Comparison of ENCODE assay signal across 20 mouse cellular contexts in genomic region chr6:52238155-52238545, GRCm38 (mm10). TPM values are rescaled to one million over a fixed set of nuclear protein-coding genes. Genes with fewer than 3 reads are reported as not detected.
DNase-seq lines count a peak whose midpoint lies in the region; ATAC-seq and TF ChIP-seq lines count a peak whose summit lies in the region.
"Had no signal": no experiment of that assay in that cellular context is flagged by ENCODE, and none has a peak within 500 bp of the region (broad histone marks: within the 10 kb centered on the region; RNA-seq: fewer than 3 reads in every experiment).

No protein-coding gene starts in this region.

- H3K36me3 ChIP-seq in kidney, adult 2 months (ENCODE audit: control insufficient read depth, insufficient read depth, low read length) = no peaks in the 10 kb centered on the region
- H3K36me3 ChIP-seq in intestine, postnatal 0 days (ENCODE audit: control insufficient read depth, insufficient read depth) = no peaks in the 10 kb centered on the region
- no peaks in the 10 kb centered on the region for H3K36me3 ChIP-seq in neural tube, embryonic 15.5 days
- H3K36me3 ChIP-seq: liver, embryonic 13.5 days; midbrain, embryonic 10.5 days had no signal

- TF ChIP-seq POLR2A in kidney, adult 2 months (IDR thresholded peaks at IDR 0.05; ENCODE audit: low read depth, low read length) = no peak

- peak overlapping the region; percentile 29 for H3K27ac ChIP-seq in kidney, adult 2 months (ENCODE audit: insufficient read depth, low read depth, low read length)
- H3K27ac ChIP-seq in intestine, postnatal 0 days (ENCODE audit: low read depth, low read length) = no peak overlapping the region
- peak overlapping the region; percentile 69 for H3K27ac ChIP-seq in neural tube, embryonic 15.5 days (replicated peaks)
- H3K27ac ChIP-seq: forebrain, embryonic 13.5 days; liver, embryonic 13.5 days; midbrain, embryonic 10.5 days had no signal

- H3K4me3 ChIP-seq in kidney, adult 2 months (ENCODE audit: insufficient read depth, low read depth, low read length) = peak overlapping the region; percentile 31
- no peak overlapping the region for H3K4me3 ChIP-seq in intestine, postnatal 0 days (ENCODE audit: low read depth, low read length)
- peak overlapping the region; percentile 57 for H3K4me3 ChIP-seq in neural tube, embryonic 15.5 days (replicated peaks)
- H3K4me3 ChIP-seq: forebrain, embryonic 13.5 days; liver, embryonic 13.5 days; midbrain, embryonic 10.5 days had no signal

- no peak overlapping the region for H3K9ac ChIP-seq in intestine, postnatal 0 days (ENCODE audit: low read depth, low read length)
- peak overlapping the region; percentile 31 for H3K9ac ChIP-seq in neural tube, embryonic 15.5 days (replicated peaks)
- H3K9ac ChIP-seq: forebrain, embryonic 13.5 days; liver, embryonic 13.5 days had no signal

- 0 out of 2 replicates have a peak overlapping the region, but pooled peaks have one; percentile 9 for H3K4me2 ChIP-seq in intestine, postnatal 0 days (replicated peaks; ENCODE audit: low read depth)
- H3K4me2 ChIP-seq in neural tube, embryonic 15.5 days = peak overlapping the region; percentile 57
- H3K4me2 ChIP-seq: forebrain, embryonic 13.5 days; liver, embryonic 13.5 days had no signal

- H3K9me3 ChIP-seq in intestine, postnatal 0 days (ENCODE audit: control insufficient read depth) = no peaks in the 10 kb centered on the region
- H3K9me3 ChIP-seq in neural tube, embryonic 15.5 days (replicated peaks) = no peaks in the 10 kb centered on the region
- H3K9me3 ChIP-seq: forebrain, embryonic 13.5 days; liver, embryonic 13.5 days; midbrain, embryonic 10.5 days had no signal

- ATAC-seq in intestine, postnatal 0 days = no peak
- ATAC-seq in neural tube, embryonic 15.5 days (ENCODE audit: low FRiP score) = no peak
- ATAC-seq: forebrain, embryonic 13.5 days; Patski had no signal

- no peaks in the 10 kb centered on the region for H3K27me3 ChIP-seq in kidney, adult 2 months (replicated peaks; ENCODE audit: control insufficient read depth, insufficient read depth, low read length)
- peaks cover 100% of the 10 kb centered on the region for H3K27me3 ChIP-seq in intestine, postnatal 0 days (replicated peaks; ENCODE audit: control insufficient read depth, insufficient read depth, low read length)
- peaks cover 37% of the 10 kb centered on the region for H3K27me3 ChIP-seq in neural tube, embryonic 15.5 days (replicated peaks)
- H3K27me3 ChIP-seq: Patski had no signal

- 14% methylated on average over 7 of the region's 7 CpGs for WGBS in kidney, adult 2 months
- WGBS in intestine, postnatal 0 days = 5% methylated on average over 7 of the region's 7 CpGs
- 4% methylated on average over 7 of the region's 7 CpGs for WGBS in neural tube, embryonic 15.5 days

- peaks cover 30% of the 10 kb centered on the region for H3K4me1 ChIP-seq in kidney, adult 2 months (ENCODE audit: control insufficient read depth, insufficient read depth, low read length)
- no peaks in the 10 kb centered on the region for H3K4me1 ChIP-seq in intestine, postnatal 0 days (replicated peaks; ENCODE audit: control insufficient read depth, insufficient read depth, low read length)
- H3K4me1 ChIP-seq in neural tube, embryonic 15.5 days = peaks cover 35% of the 10 kb centered on the region
- H3K4me1 ChIP-seq: liver, embryonic 13.5 days had no signal

- DNase-seq in kidney, adult 2 months = peak; percentile 49
- DNase-seq in kidney, postnatal 36 days = no peak
- DNase-seq in kidney, postnatal 4 days = peak; percentile 39 to 52
- no peak for DNase-seq in layer of hippocampus, postnatal 14 days (ENCODE audit: low spot score in 2 of 2)
- DNase-seq in cerebellum, adult 9-11 months = no peak
- DNase-seq: cerebellum, adult 8-10 months; layer of hippocampus, postnatal 36 days; liver, embryonic 13.5 days; lung, postnatal 10 days; thymus, postnatal 14 days had no signal

- TF ChIP-seq CTCF in kidney, adult 2 months (conservative IDR thresholded peaks at IDR 0.05; ENCODE audit: insufficient read depth, insufficient read length, low read depth, low read length) = no peak
- TF ChIP-seq CTCF in intestine, postnatal 0 days (IDR thresholded peaks at IDR 0.05; ENCODE audit: low read depth) = no peak

RNA-seq across cellular contexts. Expression of gene Hoxa10, which starts 2.5 kb away (rescaled TPM):
- polyA plus RNA-seq in kidney, adult 2 months (2012; rRNA removed) = 34.0 and 34.4 TPM in 2 replicates
- 0.17 and 7.8 TPM in 2 replicates for polyA plus RNA-seq in intestine, postnatal 0 days (2015; fragmentation: Nextera tagmentation; extraction: Ambion mirVana)
- 48.9 and 69.7 TPM in 2 replicates for polyA plus RNA-seq in neural tube, embryonic 15.5 days (2015; fragmentation: Nextera tagmentation; extraction: Ambion mirVana)
- not detected for total RNA-seq in layer of hippocampus, postnatal 14 days (2021)
- total RNA-seq: layer of hippocampus, postnatal 36 days; neutrophil, adult 5-6 weeks had no signal
- polyA plus RNA-seq: embryonic facial prominence, embryonic 11.5 days; heart, postnatal 0 days had no signal

RNA-seq across cellular contexts. Expression of gene Hoxa9, which starts 7.3 kb away (rescaled TPM):
- polyA plus RNA-seq in kidney, adult 2 months (2012; rRNA removed) = 36.0 and 63.1 TPM in 2 replicates
- 1.1 and 3.0 TPM in 2 replicates for polyA plus RNA-seq in intestine, postnatal 0 days (2015; fragmentation: Nextera tagmentation; extraction: Ambion mirVana)
- 64.3 and 77.5 TPM in 2 replicates for polyA plus RNA-seq in neural tube, embryonic 15.5 days (2015; fragmentation: Nextera tagmentation; extraction: Ambion mirVana)
- not detected for total RNA-seq in layer of hippocampus, postnatal 14 days (2021)
- total RNA-seq: layer of hippocampus, postnatal 36 days; neutrophil, adult 5-6 weeks had no signal
- polyA plus RNA-seq: brain, embryonic 14.5 days; forebrain, embryonic 13.5 days; heart, postnatal 0 days; midbrain, embryonic 10.5 days had no signal

RNA-seq across cellular contexts. Expression of gene Hoxa11, which starts 7.5 kb away (rescaled TPM):
- 3.7 TPM in 2 replicates for polyA plus RNA-seq in kidney, adult 2 months (2012; rRNA removed)
- polyA plus RNA-seq in intestine, postnatal 0 days (2015; fragmentation: Nextera tagmentation; extraction: Ambion mirVana) = 1.1 TPM in 1 of 2 replicates, not detected in the other
- 4.3 and 9.6 TPM in 2 replicates for polyA plus RNA-seq in neural tube, embryonic 15.5 days (2015; fragmentation: Nextera tagmentation; extraction: Ambion mirVana)
- not detected for total RNA-seq in layer of hippocampus, postnatal 14 days (2021)
- total RNA-seq: adrenal gland, adult 18-20 months; layer of hippocampus, postnatal 36 days; neutrophil, adult 5-6 weeks had no signal
- polyA plus RNA-seq: brain, embryonic 14.5 days; embryonic facial prominence, embryonic 11.5 days; heart, postnatal 0 days; liver, embryonic 13.5 days; midbrain, embryonic 10.5 days had no signal

RNA-seq across cellular contexts. Expression of gene Hoxa7, which starts 16.5 kb away (rescaled TPM):
- 44.1 and 45.9 TPM in 2 replicates for polyA plus RNA-seq in kidney, adult 2 months (2012; rRNA removed)
- 5.6 and 6.2 TPM in 2 replicates for polyA plus RNA-seq in intestine, postnatal 0 days (2015; fragmentation: Nextera tagmentation; extraction: Ambion mirVana)
- polyA plus RNA-seq in neural tube, embryonic 15.5 days (2015; fragmentation: Nextera tagmentation; extraction: Ambion mirVana) = 86.8 and 109 TPM in 2 replicates
- under 1 TPM; 0.16 to 0.45 TPM for total RNA-seq in layer of hippocampus, postnatal 14 days (2021)
- total RNA-seq: layer of hippocampus, postnatal 36 days; neutrophil, adult 5-6 weeks had no signal
- polyA plus RNA-seq: forebrain, embryonic 13.5 days; midbrain, embryonic 10.5 days had no signal

RNA-seq across cellular contexts. Expression of gene Hoxa13, which starts 22.5 kb away (rescaled TPM):
- not detected in 2 replicates for polyA plus RNA-seq in kidney, adult 2 months (2012; rRNA removed)
- polyA plus RNA-seq in intestine, postnatal 0 days (2015; fragmentation: Nextera tagmentation; extraction: Ambion mirVana) = not detected in 2 replicates
- 0.08 and 0.26 TPM in 2 replicates for polyA plus RNA-seq in neural tube, embryonic 15.5 days (2015; fragmentation: Nextera tagmentation; extraction: Ambion mirVana)
- total RNA-seq in layer of hippocampus, postnatal 14 days (2021) = not detected
- total RNA-seq: adrenal gland, adult 18-20 months; layer of hippocampus, postnatal 36 days; neutrophil, adult 5-6 weeks had no signal
- polyA plus RNA-seq: brain, embryonic 14.5 days; embryonic facial prominence, embryonic 11.5 days; forebrain, embryonic 13.5 days; heart, postnatal 0 days; liver, embryonic 13.5 days; midbrain, embryonic 10.5 days had no signal

Comparison
In these comparisons a context has a peak if more than half of its experiments do, and no peak if none do; other contexts are left out.
1. DNase-seq: peak in kidney, adult 2 months (single experiment) and kidney, postnatal 4 days (2 of 2); none in kidney, postnatal 36 days (0 of 2), layer of hippocampus, postnatal 14 days (0 of 2) and cerebellum, adult 9-11 months (single experiment).